Mouse (Mus musculus) heart, adult 2 months (tissue): Measurements from ENCODE around the gene Agap3. TPM values are rescaled to one million over a fixed set of nuclear protein-coding genes. Genes with fewer than 3 reads are reported as not detected.

Experiments used
- DNase-seq, 2 experiments: peaks; one replicate each; pipeline ENCODE4 v3.0.0; 2021
- H3K27ac ChIP-seq: fragments of 200-600 bp; 2 replicates; pipeline ENCODE4 v1.8.1; 2022
- H3K27me3 ChIP-seq: fragments of 200-500 bp; 2 replicates; pipeline ENCODE4 v1.6.1; 2012; ENCODE audit warnings: mild to moderate bottlenecking, low read length, inconsistent platforms, mixed read lengths; ENCODE audit not compliant: control insufficient read depth, insufficient read depth
- H3K36me3 ChIP-seq: fragments of 200-500 bp; 2 replicates; pipeline ENCODE4 v1.6.1; 2012; ENCODE audit warnings: low read length, inconsistent platforms; ENCODE audit not compliant: control insufficient read depth, insufficient read depth
- H3K4me1 ChIP-seq: fragments of 200-500 bp; 2 replicates; pipeline ENCODE4 v1.6.1; 2011; ENCODE audit warnings: low read length; ENCODE audit not compliant: control insufficient read depth, insufficient read depth
- H3K4me3 ChIP-seq: fragments of 200-600 bp; 2 replicates; pipeline ENCODE4 v1.8.1; 2022
- H3K79me2 ChIP-seq: fragments of 200-500 bp; replicated peaks from 2 replicates; pipeline ENCODE4 v1.6.1; 2012; ENCODE audit warnings: mild to moderate bottlenecking, inconsistent platforms, low read length, moderate library complexity, mixed read lengths; ENCODE audit not compliant: control insufficient read depth, insufficient read depth
- H3K9ac ChIP-seq: fragments of 200-500 bp; 2 replicates; pipeline ENCODE4 v1.6.1; 2012; ENCODE audit warnings: low read depth, mild to moderate bottlenecking, control low read depth, inconsistent platforms, low read length, mixed read lengths
- CTCF ChIP-seq: fragments of 200-600 bp; IDR thresholded peaks from 2 replicates; pipeline ENCODE4 v1.8.1; 2022; ENCODE audit warnings: antibody characterized with exemption, mild to moderate bottlenecking, moderate library complexity
- EP300 ChIP-seq: fragments of 200-500 bp; IDR thresholded peaks from 2 replicates; pipeline ENCODE4 v1.6.1; 2011; ENCODE audit warnings: low read depth, low read length, control low read depth; ENCODE audit not compliant: insufficient read depth
- POLR2A ChIP-seq: fragments of 200-500 bp; IDR thresholded peaks from 2 replicates; pipeline ENCODE4 v1.6.1; 2011; ENCODE audit warnings: mild to moderate bottlenecking, low read depth, low read length, control low read depth; ENCODE audit not compliant: insufficient read depth
- WGBS: fragments of 180-500 bp; shearing (Covaris S2); methylation state at CpG from one replicate; pipeline ENCODE4 v1.1.7; 2018; 5-methylcytosine and 5-hydroxymethylcytosine counted together
- intact Hi-C: fragments of 180-260 bp; cut with DNase I; formaldehyde crosslinking; loops from one replicate; pipeline ENCODE4 v1.15.1; 2025
- polyA plus RNA-seq: library from polyadenylated mRNA; depleted of rRNA; stranded (reverse); fragments of >200 nt; gene quantifications from 2 replicates; pipeline ENCODE4 v1.2.3, GENCODE M21; 2012
- total RNA-seq, 2 experiments: library from RNA; stranded (reverse); gene quantifications; 2 replicates each; pipeline ENCODE4 v1.2.3; 2021

Gene Agap3
- total and polyA plus RNA-seq, 3 experiments = 88.4 to 103 (median 102) TPM

GRCm38 (mm10) chr5:24423129-24424003, 28.6 kb upstream of the Agap3 start, which contains the start of the genes Cdk5 and Slc4a2:
Cdk5 (minus strand) TSS chr5:24423530.
Slc4a2 (plus strand) TSS chr5:24423837.
- peak; percentile 97 to 99 for DNase-seq
- under 1% methylated on average over 46 of the region's 46 CpGs for WGBS
- H3K36me3 ChIP-seq = no peaks in the 10 kb centered on the region
- H3K27ac ChIP-seq = peak within 1 kb of the TSS; percentile 98
- TF ChIP-seq POLR2A (peak; percentile 96), CTCF (peak; percentile 17; the same call in 1 of the 2 replicates), EP300 (peak; percentile 98)
- intact Hi-C loops = loop anchor here (1.0 to 5.0 kb wide), 3 partner anchors 27 to 154 kb away; partner anchors contain the start of gene Abcf2
- peaks cover 8% of the 10 kb centered on the region for H3K4me1 ChIP-seq
- no peaks in the 10 kb centered on the region for H3K27me3 ChIP-seq
- H3K4me3 ChIP-seq = peak within 1 kb of the TSS; percentile 82
- H3K9ac ChIP-seq = peak within 1 kb of the TSS; percentile 85
- peaks cover 3% of the 10 kb centered on the region; the same call in 1 of the 2 replicates for H3K79me2 ChIP-seq

GRCm38 (mm10) chr5:24424004-24424781, 27.8 kb upstream of the Agap3 start:
- peak overlapping the region; percentile 69 for H3K4me3 ChIP-seq
- peaks cover 8% of the 10 kb centered on the region for H3K4me1 ChIP-seq
- no peak for DNase-seq
- 6% methylated on average over 21 of the region's 21 CpGs for WGBS
- H3K27me3 ChIP-seq = no peaks in the 10 kb centered on the region
- H3K79me2 ChIP-seq = peaks cover 3% of the 10 kb centered on the region; the same call in 1 of the 2 replicates
- peak overlapping the region; percentile 85 for H3K9ac ChIP-seq
- no peak; the same call in 1 of the 2 replicates for TF ChIP-seq POLR2A
- no peak for TF ChIP-seq EP300
- no peak for TF ChIP-seq CTCF
- intact Hi-C loops = loop anchor here (2.0 to 5.0 kb wide), 2 partner anchors 27 to 153 kb away; partner anchors contain the start of gene Abcf2
- no peaks in the 10 kb centered on the region for H3K36me3 ChIP-seq
- peak overlapping the region; percentile 98 for H3K27ac ChIP-seq

GRCm38 (mm10) chr5:24424861-24425411, 27.0 kb upstream of the Agap3 start:
- DNase-seq = peak; percentile 90 to 93
- Histone ChIP-seq H3K36me3 (no peaks in the 10 kb centered on the region), H3K4me1 (peaks cover 8% of the 10 kb centered on the region), H3K4me3 (peak overlapping the region; percentile 69), H3K79me2 (peaks cover 3% of the 10 kb centered on the region; the same call in 1 of the 2 replicates), H3K9ac (peak overlapping the region; percentile 86), H3K27me3 (no peaks in the 10 kb centered on the region), H3K27ac (peak overlapping the region; percentile 98)
- TF ChIP-seq POLR2A = peak; percentile 60
- TF ChIP-seq EP300 = no peak
- intact Hi-C loops = loop anchor here (2.0 to 5.0 kb wide), 2 partner anchors 26 to 152 kb away; partner anchors contain the start of gene Abcf2
- under 1% methylated on average over 58 of the region's 60 CpGs for WGBS

- H3K27ac ChIP-seq = peak overlapping the region; percentile 98
- H3K79me2 ChIP-seq = peaks cover 3% of the 10 kb centered on the region; the same call in 1 of the 2 replicates
- TF ChIP-seq EP300 (no peak), CTCF (peak; percentile 48)
- H3K36me3 ChIP-seq = no peaks in the 10 kb centered on the region
- peak overlapping the region; percentile 69 for H3K4me3 ChIP-seq
- DNase-seq = no peak
- peak overlapping the region; percentile 86 for H3K9ac ChIP-seq
- peaks cover 8% of the 10 kb centered on the region for H3K4me1 ChIP-seq
- no peaks in the 10 kb centered on the region for H3K27me3 ChIP-seq
- WGBS = under 1% methylated on average over 30 of the region's 30 CpGs
- intact Hi-C loops = loop anchor here (2.0 kb wide), 2 partner anchors 19 to 25 kb away; partner anchors contain the start of gene Fastk
These were observed 26.4 kb upstream of the Agap3 start for GRCm38 (mm10) chr5:24425421-24426036.

GRCm38 (mm10) chr5:24426037-24426432, 25.9 kb upstream of the Agap3 start:
- Histone ChIP-seq H3K9ac (peak overlapping the region; percentile 86), H3K79me2 (peaks cover 3% of the 10 kb centered on the region; the same call in 1 of the 2 replicates), H3K27me3 (no peaks in the 10 kb centered on the region), H3K36me3 (no peaks in the 10 kb centered on the region), H3K4me1 (peaks cover 8% of the 10 kb centered on the region), H3K4me3 (peak overlapping the region; percentile 69), H3K27ac (no peak overlapping the region; the same call in 1 of the 2 replicates)
- intact Hi-C loops = loop anchor here (2.0 kb wide), 1 partner anchor 19 kb away; the partner anchor contains the start of gene Fastk
- TF ChIP-seq POLR2A (no peak), EP300 (no peak), CTCF (no peak)
- WGBS = 10% methylated on average over 10 of the region's 10 CpGs
- no peak for DNase-seq
